Mouse (Mus musculus) splenic B cell, adult 2 months (primary cell): ENCODE measurements around the gene Hmgn2.

ENCODE experiments used
- DNase-seq: peaks from one replicate; pipeline ENCODE4 v3.0.0-alpha.2; 2011; ENCODE audit warnings: low read depth, low spot score
- H3K27me3 ChIP-seq: 2 replicates; pipeline ENCODE4 v1.6.1; 2012; ENCODE audit warnings: mild to moderate bottlenecking, low read length, moderate library complexity, mixed read lengths; ENCODE audit not compliant: control insufficient read depth, poor library complexity, insufficient read depth, severe bottlenecking
- H3K36me3 ChIP-seq: 2 replicates; pipeline ENCODE4 v1.6.1; 2012; ENCODE audit warnings: mild to moderate bottlenecking, low read length, moderate library complexity, mixed read lengths; ENCODE audit not compliant: control insufficient read depth, poor library complexity, insufficient read depth, severe bottlenecking

Gene Hmgn2

DNA sequence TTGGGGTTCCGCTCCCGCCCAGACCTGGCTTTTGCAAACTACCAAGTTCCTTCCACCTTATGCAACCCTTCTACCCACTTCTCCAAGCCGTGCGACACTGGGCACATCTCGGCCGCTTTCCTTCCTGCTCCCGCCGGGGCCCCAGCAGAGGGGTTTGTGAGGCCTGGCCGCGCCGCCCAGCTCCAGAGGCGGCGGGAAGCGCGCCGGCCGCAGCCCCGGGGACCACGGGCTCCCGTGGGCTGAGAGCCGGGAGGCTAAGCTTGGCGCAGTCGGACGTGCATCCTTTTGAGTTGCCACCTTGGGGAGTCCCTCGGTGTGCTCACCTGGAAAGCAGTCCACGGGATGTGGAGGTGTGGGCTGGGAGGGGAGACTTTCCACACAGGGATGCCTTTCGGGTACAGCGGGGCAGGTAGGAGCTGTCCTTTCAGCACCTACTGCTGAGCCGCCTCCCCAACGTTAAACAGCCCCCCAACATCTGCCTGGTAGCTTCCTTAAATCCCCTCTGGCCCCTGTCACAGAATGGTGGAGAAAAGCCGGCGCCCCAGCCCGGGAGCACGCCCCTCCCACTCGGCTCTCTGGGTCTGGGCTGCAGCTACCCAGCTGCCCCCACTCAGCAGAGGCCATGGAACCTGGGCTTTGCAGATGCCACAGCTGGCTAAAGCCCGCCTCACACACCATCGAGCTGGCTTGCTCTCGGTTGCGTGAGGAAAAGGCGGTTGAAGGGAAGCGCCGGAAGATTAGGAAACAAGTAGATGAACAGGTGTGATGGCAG, at the start of gene Hmgn2:
TSS of gene Hmgn2 (minus strand) at position 501 of the 772 bp plus-strand sequence.
- H3K36me3 ChIP-seq, result peaks cover 6% of the 10 kb centered on the region; the same call in 1 of the 2 replicates
- no peaks in the 10 kb centered on the region for H3K27me3 ChIP-seq
- peak; percentile 65 for DNase-seq

GRCm38 (mm10) chr4:134017201-134017865, 48.9 kb upstream of the Hmgn2 start:
- H3K36me3 ChIP-seq, result no peaks in the 10 kb centered on the region
- peak; percentile 24 for DNase-seq
- H3K27me3 ChIP-seq, result no peaks in the 10 kb centered on the region

GRCm38 (mm10) chr4:134016767-134017166, 48.3 kb upstream of the Hmgn2 start:
- H3K27me3 ChIP-seq, result no peaks in the 10 kb centered on the region
- H3K36me3 ChIP-seq, result no peaks in the 10 kb centered on the region
- DNase-seq, result no peak

- H3K36me3 ChIP-seq, result no peaks in the 10 kb centered on the region
- no peak for DNase-seq
- no peaks in the 10 kb centered on the region for H3K27me3 ChIP-seq
Measured at GRCm38 (mm10) chr4:134016208-134016607, 47.8 kb upstream of the Hmgn2 start.

DNA sequence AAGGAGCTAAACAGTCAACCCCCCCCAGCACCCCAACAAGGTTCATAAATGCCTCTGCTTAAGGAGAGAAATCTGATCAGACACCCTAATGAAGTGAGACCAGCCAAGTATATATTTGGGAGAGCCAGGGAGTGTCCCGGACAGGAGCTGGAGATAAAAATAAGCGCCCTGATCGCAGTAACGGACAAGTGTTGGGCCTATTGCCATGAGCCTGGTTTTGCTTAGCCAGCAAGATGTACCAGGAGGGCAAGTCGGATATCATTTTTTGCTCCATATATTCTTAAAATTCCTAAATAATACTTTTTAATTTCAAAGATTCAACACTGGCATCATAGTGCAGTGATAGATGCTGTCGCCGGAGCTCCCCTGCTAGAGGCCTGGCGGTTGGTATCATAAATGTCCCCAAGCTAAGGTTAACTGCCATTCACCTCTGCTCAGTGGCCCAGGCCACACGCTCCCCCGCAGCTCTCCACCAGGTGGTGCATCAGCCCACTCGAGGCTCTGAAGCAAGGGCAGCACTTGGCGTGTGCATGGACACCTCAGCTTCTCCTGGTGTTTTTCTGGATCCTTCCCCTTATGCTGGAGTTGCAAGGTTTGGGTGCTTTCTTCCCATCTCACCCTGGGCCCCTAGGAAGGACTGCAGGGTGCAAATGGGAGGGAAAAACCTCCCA, 44.5 kb upstream of the Hmgn2 start:
- peak; percentile 46 for DNase-seq
- no peaks in the 10 kb centered on the region for H3K36me3 ChIP-seq
- H3K27me3 ChIP-seq, result no peaks in the 10 kb centered on the region

- Histone ChIP-seq H3K36me3 (no peaks in the 10 kb centered on the region), H3K27me3 (no peaks in the 10 kb centered on the region)
- DNase-seq, result no peak
Measured at GRCm38 (mm10) chr4:134011450-134012414, 43.3 kb upstream of the Hmgn2 start.

DNA sequence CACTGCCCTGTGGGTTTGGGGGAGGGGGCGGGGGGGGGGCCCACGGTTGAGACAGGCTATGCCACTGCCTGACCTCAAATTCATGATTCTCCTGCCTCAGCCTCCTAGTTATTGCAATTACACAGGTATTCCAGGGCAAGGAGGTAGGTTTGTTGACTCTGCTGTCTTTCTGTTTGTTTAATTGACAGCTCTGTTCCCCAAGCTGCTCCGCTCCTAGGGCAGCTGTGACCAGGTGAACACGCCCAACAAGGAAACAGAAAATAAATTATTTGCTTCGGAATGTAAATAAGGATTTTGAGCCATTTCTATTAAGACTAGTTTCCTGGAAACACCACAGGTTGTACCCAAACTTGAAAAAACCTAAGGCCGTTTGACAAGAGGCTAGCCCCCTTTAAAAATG, 41.3 kb upstream of the Hmgn2 start:
- H3K27me3 ChIP-seq, result no peaks in the 10 kb centered on the region
- DNase-seq, result no peak
- no peaks in the 10 kb centered on the region for H3K36me3 ChIP-seq

DNA sequence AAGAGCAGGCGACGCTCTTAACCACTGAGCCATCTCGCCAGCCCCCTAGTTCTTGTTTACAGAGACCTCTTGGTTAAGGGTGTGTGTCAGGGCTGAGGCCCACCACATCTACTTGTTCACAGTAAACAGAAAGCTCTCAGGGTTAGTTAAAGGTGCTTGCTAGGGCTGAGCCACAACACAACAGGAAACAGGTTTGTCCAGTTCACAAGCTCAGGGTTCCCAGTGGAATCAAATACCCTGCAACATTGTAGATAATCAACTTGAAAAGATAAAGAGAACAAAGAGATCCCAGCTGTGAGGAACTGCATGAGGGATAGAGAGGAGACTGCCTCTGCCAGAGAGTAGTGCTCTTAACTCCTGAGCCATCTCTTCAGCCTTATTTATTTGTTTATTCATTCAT, 38.4 kb upstream of the Hmgn2 start:
- H3K36me3 ChIP-seq, result no peaks in the 10 kb centered on the region
- no peak for DNase-seq
- H3K27me3 ChIP-seq, result no peaks in the 10 kb centered on the region

DNA sequence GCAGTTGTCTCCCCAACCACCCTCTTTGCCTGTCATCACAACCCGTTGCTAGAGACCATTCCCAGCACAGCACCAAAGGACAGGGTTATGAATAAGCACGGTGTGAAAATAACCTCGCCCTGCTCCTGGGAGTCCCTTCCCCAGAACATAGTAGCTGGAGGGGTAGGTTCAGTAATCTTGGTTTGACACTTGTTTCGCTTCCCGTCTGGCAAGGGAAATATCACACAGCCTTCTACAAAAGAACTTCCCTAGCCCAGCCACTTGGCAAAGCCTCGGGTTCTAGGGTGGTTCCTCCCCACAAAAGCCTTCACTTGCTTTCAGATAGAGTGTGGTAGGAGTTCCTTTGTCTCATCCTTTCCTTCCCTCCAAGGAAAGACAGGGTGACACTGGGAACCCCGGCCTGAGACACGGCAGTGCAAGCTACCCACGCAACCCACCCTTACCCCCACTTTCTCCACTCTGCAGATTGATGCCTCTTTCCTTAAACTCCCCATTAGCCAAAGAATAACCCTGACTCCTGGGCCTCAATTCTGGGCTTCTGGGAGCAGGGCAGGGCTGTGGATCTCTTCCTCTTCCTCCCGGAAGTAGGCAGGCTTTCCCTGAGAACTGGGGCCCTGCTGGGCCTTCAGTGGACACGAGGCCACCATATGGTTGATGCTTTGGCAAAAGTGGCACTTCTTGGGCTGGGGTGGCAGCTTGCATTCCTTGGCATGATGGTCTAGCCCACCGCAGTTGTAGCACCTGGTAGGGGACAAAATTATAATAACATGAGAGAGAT, 37.3 kb upstream of the Hmgn2 start:
- H3K27me3 ChIP-seq, result no peaks in the 10 kb centered on the region
- no peak for DNase-seq
- no peaks in the 10 kb centered on the region for H3K36me3 ChIP-seq

DNA sequence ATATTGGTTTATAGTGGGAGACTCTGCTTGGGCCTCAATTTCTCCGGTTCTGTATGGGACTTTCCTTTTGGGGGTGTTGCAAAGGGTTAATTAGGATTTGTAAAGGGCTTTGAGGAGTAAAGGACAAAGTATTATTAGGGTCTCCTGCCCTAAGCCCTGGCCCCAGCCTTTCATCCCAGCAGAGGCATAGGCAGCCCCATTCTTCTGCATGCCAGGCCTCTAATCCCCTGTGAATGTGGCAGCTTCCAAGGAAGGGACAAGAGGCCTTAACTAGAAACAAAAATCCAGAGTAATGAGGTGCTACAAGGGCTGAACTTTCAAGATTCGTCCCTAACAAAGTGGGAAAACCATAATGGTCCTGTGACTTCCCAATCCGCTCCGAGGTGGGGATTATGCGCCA, 34.5 kb upstream of the Hmgn2 start:
- H3K27me3 ChIP-seq, result no peaks in the 10 kb centered on the region
- 0 out of 2 replicates have a peak, but pooled peaks cover under 1% of the 10 kb centered on the region for H3K36me3 ChIP-seq
- DNase-seq, result no peak

- 0 out of 2 replicates have a peak, but pooled peaks cover 3% of the 10 kb centered on the region for H3K36me3 ChIP-seq
- DNase-seq, result no peak
- H3K27me3 ChIP-seq, result no peaks in the 10 kb centered on the region
Measured at GRCm38 (mm10) chr4:134002246-134002645, 33.8 kb upstream of the Hmgn2 start.

DNA sequence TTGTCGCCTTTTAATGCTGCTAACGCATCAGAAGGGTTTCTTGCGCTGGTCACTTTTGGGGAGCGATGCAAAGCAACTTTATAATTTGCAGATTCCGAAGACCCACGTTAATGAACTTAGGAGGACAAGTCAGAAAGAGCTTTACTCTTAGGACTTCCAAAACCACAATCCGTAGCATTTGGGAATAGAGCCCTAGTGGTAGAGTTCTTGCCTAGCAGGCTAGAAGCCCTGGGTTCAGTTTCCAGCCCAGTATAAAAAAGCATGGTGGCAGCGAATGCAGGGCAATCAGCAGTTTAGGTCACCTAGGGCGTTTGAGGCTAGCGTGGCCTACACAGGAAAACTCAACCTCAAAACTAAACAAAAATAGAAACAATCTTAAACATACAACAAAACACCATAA, 33.3 kb upstream of the Hmgn2 start:
- Histone ChIP-seq H3K27me3 (no peaks in the 10 kb centered on the region), H3K36me3 (0 out of 2 replicates have a peak, but pooled peaks cover 5% of the 10 kb centered on the region)
- no peak for DNase-seq

DNA sequence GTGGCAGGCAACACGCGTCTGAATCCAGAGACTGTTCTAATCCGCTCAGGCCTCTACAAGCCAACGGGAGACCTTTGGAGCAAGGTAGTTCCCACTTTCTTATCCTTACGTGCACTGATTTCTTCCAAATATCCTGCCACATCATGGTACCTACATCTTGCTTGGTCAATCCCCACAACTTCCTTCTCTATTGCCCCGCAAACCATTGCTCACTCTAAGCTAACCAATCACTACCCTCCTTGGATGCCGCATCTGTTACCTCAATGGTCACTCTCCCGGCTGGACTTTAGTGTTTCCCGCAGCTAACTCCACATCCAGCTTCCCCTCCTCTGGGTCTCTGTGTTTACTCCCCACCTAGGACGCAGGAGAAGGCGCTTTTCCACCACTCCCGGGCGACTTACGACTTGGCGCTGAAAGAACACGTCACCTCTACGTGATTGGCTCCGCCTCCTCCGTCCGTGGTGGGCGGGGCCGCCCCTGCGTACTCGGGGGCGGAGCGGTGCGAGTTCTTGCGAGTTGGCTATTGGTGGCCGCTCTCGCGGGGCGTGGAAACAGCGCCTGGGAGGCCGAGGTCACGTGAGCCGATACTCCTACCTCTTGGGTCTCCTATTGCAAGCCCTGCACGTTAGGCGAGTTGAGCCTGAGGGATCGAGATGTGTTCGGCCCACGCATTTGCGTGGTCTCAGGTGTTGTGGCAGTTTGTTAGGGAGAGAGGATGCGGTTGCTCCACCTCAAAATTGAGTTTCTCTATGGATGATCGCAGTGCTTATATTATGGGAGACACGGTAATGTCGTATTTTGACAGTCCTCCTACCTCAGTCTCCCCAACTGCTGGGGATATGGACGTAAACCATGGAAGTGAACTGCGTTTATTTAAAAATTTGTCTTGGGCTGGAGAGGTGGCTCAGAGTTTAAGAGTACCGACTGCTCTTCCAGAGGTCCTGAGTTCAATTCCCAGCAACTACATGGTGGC, 32.3 kb upstream of the Hmgn2 start, which contains the start of gene Dhdds:
TSS of gene Dhdds (minus strand) at position 453 of the 973 bp plus-strand sequence.
- DNase-seq, result peak; percentile 98
- no peaks in the 10 kb centered on the region for H3K27me3 ChIP-seq
- peaks cover 8% of the 10 kb centered on the region; the same call in 1 of the 2 replicates for H3K36me3 ChIP-seq
